Mouse (Mus musculus): ENCODE measurements around the gene Zfp866.

Gene Zfp866

GRCm38 (mm10) chr8:69790773-69791367, at the start of gene Zfp866, which contains the start of gene Atp13a1:
Gene Zfp866, minus strand, starts transcription at chr8:69791178.
Gene Atp13a1, plus strand, starts transcription at chr8:69791163.
- DNase-seq (ENCODE audit: low read depth): peak; percentile 83

- DNase-seq (ENCODE audit: low read depth): no peak
Observed at GRCm38 (mm10) chr8:69837057-69837682, 46.2 kb upstream of the Zfp866 start.

- peak; percentile 74 for DNase-seq (ENCODE audit: low read depth)
Observed at GRCm38 (mm10) chr8:69832298-69832853, 41.4 kb upstream of the Zfp866 start, which contains the start of gene Pbx4. Gene Pbx4, plus strand, starts transcription at chr8:69832491.

- no peak for DNase-seq (ENCODE audit: low read depth)
Observed at GRCm38 (mm10) chr8:69826371-69826770, 35.4 kb upstream of the Zfp866 start.

GRCm38 (mm10) chr8:69822386-69823191, 31.6 kb upstream of the Zfp866 start, which contains the start of gene Lpar2:
Gene Lpar2, plus strand, starts transcription at chr8:69822429.
- DNase-seq (ENCODE audit: low read depth): no peak

GRCm38 (mm10) chr8:69821971-69822385, 31.0 kb upstream of the Zfp866 start:
- DNase-seq (ENCODE audit: low read depth): no peak

- no peak for DNase-seq (ENCODE audit: low read depth)
Observed at GRCm38 (mm10) chr8:69820466-69820865, 29.5 kb upstream of the Zfp866 start.

- DNase-seq (ENCODE audit: low read depth): no peak
Observed at GRCm38 (mm10) chr8:69815396-69815795, 24.4 kb upstream of the Zfp866 start.

GRCm38 (mm10) chr8:69814881-69815280, 23.9 kb upstream of the Zfp866 start:
- no peak for DNase-seq (ENCODE audit: low read depth)

- DNase-seq (ENCODE audit: low read depth): no peak
Observed at GRCm38 (mm10) chr8:69809820-69810219, 18.8 kb upstream of the Zfp866 start.

- DNase-seq (ENCODE audit: low read depth): no peak
Observed at GRCm38 (mm10) chr8:69808864-69809403, 18.0 kb upstream of the Zfp866 start.

- DNase-seq (ENCODE audit: low read depth): no peak
Observed at GRCm38 (mm10) chr8:69808094-69808863, 17.3 kb upstream of the Zfp866 start, which contains the start of gene Gmip. Gene Gmip, plus strand, starts transcription at chr8:69808679.

GRCm38 (mm10) chr8:69807236-69807635, 16.3 kb upstream of the Zfp866 start:
- DNase-seq (ENCODE audit: low read depth): no peak

- no peak for DNase-seq (ENCODE audit: low read depth)
Observed at GRCm38 (mm10) chr8:69805491-69805890, 14.5 kb upstream of the Zfp866 start.

- no peak for DNase-seq (ENCODE audit: low read depth)
Observed at GRCm38 (mm10) chr8:69805086-69805485, 14.1 kb upstream of the Zfp866 start.

- no peak for DNase-seq (ENCODE audit: low read depth)
Observed at GRCm38 (mm10) chr8:69804537-69804936, 13.6 kb upstream of the Zfp866 start.

GRCm38 (mm10) chr8:69803366-69803765, 12.4 kb upstream of the Zfp866 start:
- DNase-seq (ENCODE audit: low read depth): no peak

- no peak for DNase-seq (ENCODE audit: low read depth)
Observed at GRCm38 (mm10) chr8:69802216-69802615, 11.2 kb upstream of the Zfp866 start.

GRCm38 (mm10) chr8:69801796-69802195, 10.8 kb upstream of the Zfp866 start:
- DNase-seq (ENCODE audit: low read depth): no peak

- no peak for DNase-seq (ENCODE audit: low read depth)
Observed at GRCm38 (mm10) chr8:69799946-69800345, 9.0 kb upstream of the Zfp866 start.

- no peak for DNase-seq (ENCODE audit: low read depth)
Observed at GRCm38 (mm10) chr8:69799261-69799660, 8.3 kb upstream of the Zfp866 start.
